Mouse (Mus musculus) lung, postnatal 0 days (tissue): ENCODE data around the gene Tnfaip3.

Source experiments
- CTCF ChIP-seq: IDR thresholded peaks from 2 replicates; pipeline ENCODE4 v1.5.1; 2016; ENCODE audit warnings: antibody characterized with exemption, mild to moderate bottlenecking
- EP300 ChIP-seq: IDR thresholded peaks from 2 replicates; pipeline ENCODE4 v1.6.1; 2016; ENCODE audit warnings: antibody characterized with exemption, mild to moderate bottlenecking, control low read depth

GRCm38 (mm10) chr10:18985516-18985915 is 29.9 kb downstream of the Tnfaip3 start:
- TF ChIP-seq CTCF (no peak), EP300 (no peak)
